12 mouse cellular contexts compared by ENCODE assay signal in the genomic region with DNA sequence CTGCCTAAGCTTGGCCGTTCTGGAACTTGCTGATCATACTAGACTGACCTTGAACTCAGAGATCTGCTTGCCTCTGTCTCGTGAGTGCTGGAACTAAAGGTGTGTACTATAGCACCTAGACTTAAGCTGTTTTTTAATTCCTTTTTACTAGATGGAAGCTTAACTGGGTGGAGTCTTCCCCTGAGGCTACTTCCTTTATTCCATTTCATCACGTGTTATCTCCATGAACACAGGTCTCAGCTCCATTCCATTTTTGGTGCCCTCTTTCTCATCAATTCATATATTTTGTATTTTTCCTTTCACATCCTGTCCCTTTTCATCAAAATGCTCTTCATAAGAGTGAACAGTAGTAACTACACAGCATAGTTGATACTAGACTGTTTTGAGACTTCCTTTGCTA.
"Had no signal": no experiment of that assay in that cellular context is flagged by ENCODE, and none has a peak within 500 bp of the region (broad histone marks: within the 10 kb centered on the region; RNA-seq: fewer than 3 reads in every experiment).

No protein-coding gene starts in this region.

- H3K27me3 ChIP-seq: intestine, embryonic 15.5 days; limb, embryonic 15.5 days; lung, embryonic 15.5 days; neural tube, embryonic 12.5 days had no signal

- H3K27ac ChIP-seq: intestine, embryonic 15.5 days; left cerebral cortex, adult 2 months; limb, embryonic 15.5 days; lung, embryonic 15.5 days; neural tube, embryonic 12.5 days had no signal

- DNase-seq: kidney, adult 18-20 months; kidney, postnatal 25 days; lung, postnatal 14 days; midbrain, embryonic 14.5 days; right cerebral cortex, postnatal 4 days; spleen, adult 18-20 months; thymus, postnatal 4 days had no signal

- H3K36me3 ChIP-seq: intestine, embryonic 15.5 days; lung, embryonic 15.5 days; neural tube, embryonic 12.5 days had no signal

- H3K4me2 ChIP-seq: intestine, embryonic 15.5 days; limb, embryonic 15.5 days; lung, embryonic 15.5 days; neural tube, embryonic 12.5 days had no signal

- H3K4me1 ChIP-seq: lung, embryonic 15.5 days; neural tube, embryonic 12.5 days had no signal

- ATAC-seq: intestine, embryonic 15.5 days had no signal

- H3K9me3 ChIP-seq: intestine, embryonic 15.5 days; limb, embryonic 15.5 days; lung, embryonic 15.5 days; neural tube, embryonic 12.5 days had no signal

- H3K4me3 ChIP-seq: intestine, embryonic 15.5 days; left cerebral cortex, adult 2 months; limb, embryonic 15.5 days; lung, embryonic 15.5 days; neural tube, embryonic 12.5 days had no signal

- H3K9ac ChIP-seq: intestine, embryonic 15.5 days; limb, embryonic 15.5 days; lung, embryonic 15.5 days; neural tube, embryonic 12.5 days had no signal
